Mouse (Mus musculus): Measurements from ENCODE around the gene Igsf21.
A peak's percentile ranks its signal among the peaks of the same experiment; 100 is the strongest.

Igsf21 gene

GRCm38 (mm10) chr4:140246180-140247005, at the start of gene Igsf21:
Igsf21 (minus strand) TSS chr4:140246784.
- DNase-seq (ENCODE audit: low read depth, low spot score): peak; percentile 75

GRCm38 (mm10) chr4:140285726-140286316, 39.2 kb upstream of the Igsf21 start:
- DNase-seq (ENCODE audit: low read depth, low spot score): no peak

- no peak for DNase-seq (ENCODE audit: low read depth, low spot score)
Measured at GRCm38 (mm10) chr4:140283398-140283797, 36.8 kb upstream of the Igsf21 start.

GRCm38 (mm10) chr4:140278269-140278668, 31.7 kb upstream of the Igsf21 start:
- no peak for DNase-seq (ENCODE audit: low read depth, low spot score)

GRCm38 (mm10) chr4:140271913-140272312, 25.3 kb upstream of the Igsf21 start:
- DNase-seq (ENCODE audit: low read depth, low spot score): no peak

GRCm38 (mm10) chr4:140270451-140270850, 23.9 kb upstream of the Igsf21 start:
- DNase-seq (ENCODE audit: low read depth, low spot score): no peak

GRCm38 (mm10) chr4:140269184-140269840, 22.7 kb upstream of the Igsf21 start:
- no peak for DNase-seq (ENCODE audit: low read depth, low spot score)

- DNase-seq (ENCODE audit: low read depth, low spot score): no peak
Measured at GRCm38 (mm10) chr4:140267835-140268234, 21.3 kb upstream of the Igsf21 start.

GRCm38 (mm10) chr4:140267086-140267485, 20.5 kb upstream of the Igsf21 start:
- DNase-seq (ENCODE audit: low read depth, low spot score): no peak

- no peak for DNase-seq (ENCODE audit: low read depth, low spot score)
Measured at GRCm38 (mm10) chr4:140258968-140259367, 12.4 kb upstream of the Igsf21 start.

GRCm38 (mm10) chr4:140252369-140252768, 5.8 kb upstream of the Igsf21 start:
- no peak for DNase-seq (ENCODE audit: low read depth, low spot score)

- no peak for DNase-seq (ENCODE audit: low read depth, low spot score)
Measured at GRCm38 (mm10) chr4:140249011-140249744, 2.6 kb upstream of the Igsf21 start.

- no peak for DNase-seq (ENCODE audit: low read depth, low spot score)
Measured at GRCm38 (mm10) chr4:140248396-140248795, 1.8 kb upstream of the Igsf21 start.

GRCm38 (mm10) chr4:140247006-140248003, 721 bp upstream of the Igsf21 start:
- DNase-seq (ENCODE audit: low read depth, low spot score): no peak

- no peak for DNase-seq (ENCODE audit: low read depth, low spot score)
Measured at GRCm38 (mm10) chr4:140245286-140246179, 1.1 kb downstream of the Igsf21 start.

- no peak for DNase-seq (ENCODE audit: low read depth, low spot score)
Measured at GRCm38 (mm10) chr4:140244835-140245234, 1.7 kb downstream of the Igsf21 start.

- DNase-seq (ENCODE audit: low read depth, low spot score): no peak
Measured at GRCm38 (mm10) chr4:140244161-140244813, 2.3 kb downstream of the Igsf21 start.

GRCm38 (mm10) chr4:140243231-140243630, 3.4 kb downstream of the Igsf21 start:
- DNase-seq (ENCODE audit: low read depth, low spot score): no peak

- no peak for DNase-seq (ENCODE audit: low read depth, low spot score)
Measured at GRCm38 (mm10) chr4:140242291-140242690, 4.3 kb downstream of the Igsf21 start.

Data from retina, adult 2 months (tissue).